Mouse (Mus musculus) midbrain, embryonic 14.5 days (tissue): ENCODE measurements at regions not wholly inside any gene's neighbourhood (a gene's known extent, or its start where the extent isn't known, plus 50 kb on each side); places are given as distances from the start of the nearest gene placed in this dataset.

Source experiments
- ATAC-seq: fragments of 200-750 bp; cut with Nextera tagmentation; 2 replicates; pipeline ENCODE4 v1.8.0; 2017; ENCODE audit warnings: moderate number of reproducible peaks, moderate library complexity; ENCODE audit not compliant: low FRiP score, low TSS enrichment
- DNase-seq: peaks from one replicate; pipeline ENCODE4 v3.0.0-alpha.2; 2015
- H3K27ac ChIP-seq: fragments of 300-500 bp; sonication (generic); replicated peaks from 2 replicates; pipeline ENCODE4 v1.5.1; 2014; ENCODE audit warnings: mild to moderate bottlenecking, low read depth, low read length, moderate library complexity
- H3K27me3 ChIP-seq: fragments of 300-500 bp; sonication (generic); 2 replicates; pipeline ENCODE4 v1.6.1; 2014; ENCODE audit warnings: low read length, control low read depth, mixed read lengths; ENCODE audit not compliant: control insufficient read depth, insufficient read depth
- H3K36me3 ChIP-seq: fragments of 300-500 bp; sonication (generic); 2 replicates; pipeline ENCODE4 v1.6.1; 2014; ENCODE audit warnings: low read length, control low read depth; ENCODE audit not compliant: control insufficient read depth, insufficient read depth
- H3K4me1 ChIP-seq: fragments of 300-500 bp; sonication (generic); 2 replicates; pipeline ENCODE4 v1.6.1; 2014; ENCODE audit warnings: mild to moderate bottlenecking, antibody characterized with exemption, low read length, control low read depth; ENCODE audit not compliant: control insufficient read depth, insufficient read depth
- H3K4me2 ChIP-seq: fragments of 300-500 bp; sonication (generic); 2 replicates; pipeline ENCODE4 v1.6.1; 2014; ENCODE audit warnings: mild to moderate bottlenecking, low read length, moderate library complexity
- H3K4me3 ChIP-seq: fragments of 300-500 bp; sonication (generic); replicated peaks from 2 replicates; pipeline ENCODE4 v1.5.1; 2014; ENCODE audit warnings: low read depth, low read length
- H3K9ac ChIP-seq: fragments of 300-500 bp; sonication (generic); replicated peaks from 2 replicates; pipeline ENCODE4 v1.6.1; 2014; ENCODE audit warnings: mild to moderate bottlenecking, low read length, moderate library complexity
- H3K9me3 ChIP-seq: fragments of 300-500 bp; sonication (generic); 2 replicates; pipeline ENCODE4 v1.6.1; 2016; ENCODE audit warnings: low read length, control low read depth, mixed read lengths; ENCODE audit not compliant: control insufficient read depth
- WGBS: fragments of 180-500 bp; shearing (Covaris S2); extraction: QIAGEN DNeasy Blood & Tissue Kit; methylation state at CpG from one replicate; pipeline ENCODE4 v1.1.7; 2014; 5-methylcytosine and 5-hydroxymethylcytosine counted together

GRCm38 (mm10) chr2:79557361-79557760 is 77.8 kb upstream of the Itprid2 start:
- Histone ChIP-seq H3K27me3 (no peaks in the 10 kb centered on the region), H3K9ac (no peak overlapping the region), H3K4me1 (no peaks in the 10 kb centered on the region), H3K27ac (no peak overlapping the region), H3K36me3 (no peaks in the 10 kb centered on the region), H3K4me2 (no peak overlapping the region), H3K4me3 (no peak overlapping the region), H3K9me3 (no peaks in the 10 kb centered on the region)
- DNase-seq (no peak), ATAC-seq (no peak)
- 90% methylated on average over 3 of the region's 3 CpGs for WGBS

DNA sequence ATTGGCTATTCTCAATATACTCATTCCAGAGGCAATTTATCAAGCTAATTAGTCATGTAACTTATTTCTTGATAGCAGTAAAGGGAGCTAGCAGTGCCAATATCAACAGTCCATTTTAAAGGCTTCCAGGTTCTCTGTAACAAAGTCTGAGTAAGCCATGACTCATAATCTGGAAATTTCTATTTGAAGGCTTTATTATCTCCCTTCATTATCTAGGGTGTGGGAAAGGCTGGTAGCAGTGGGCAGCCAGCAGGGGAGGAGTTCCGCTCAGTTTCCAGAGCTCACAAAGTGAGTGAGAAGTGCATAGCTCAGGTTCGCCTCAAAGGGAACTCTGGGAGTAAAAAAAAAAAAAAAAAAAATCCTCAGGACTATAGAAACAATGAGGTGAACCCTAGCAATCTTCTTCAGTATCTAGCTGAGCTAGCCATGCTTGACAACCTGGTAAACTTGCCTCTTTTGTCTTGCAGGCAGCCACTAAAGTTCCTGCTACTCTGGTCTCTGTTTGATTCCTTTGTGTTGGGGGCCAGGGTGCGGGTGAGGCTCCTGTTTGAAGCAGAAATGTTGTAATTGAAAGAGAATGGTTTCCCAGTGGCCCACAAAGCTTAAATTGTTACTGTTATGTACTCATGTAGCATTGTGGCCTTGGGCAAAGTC is 68.7 kb upstream of the Itprid2 start:
- DNase-seq: no peak

DNA sequence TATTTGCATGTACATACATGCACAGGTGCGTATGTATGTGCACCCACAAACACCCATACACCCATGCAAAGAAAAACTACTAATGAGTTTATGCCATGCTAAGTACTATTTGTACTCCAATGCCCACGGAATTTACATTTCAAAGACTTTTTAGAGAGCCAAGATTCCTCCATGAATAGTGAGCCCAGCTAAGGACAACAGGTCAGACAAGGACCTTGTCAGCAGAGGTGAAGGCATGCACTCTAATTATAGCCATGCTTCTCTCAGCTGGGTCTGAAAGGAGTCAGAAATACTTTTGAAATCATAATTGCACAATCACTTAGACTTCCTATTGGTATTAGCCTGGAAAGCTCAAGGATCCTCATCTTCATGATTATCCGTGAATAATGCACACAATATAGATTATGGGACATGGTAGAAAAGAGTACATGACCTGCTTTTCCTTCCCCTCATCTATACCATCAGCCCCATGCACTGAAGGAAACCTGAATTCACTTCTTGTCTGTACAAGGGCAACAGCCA is 67.7 kb upstream of the Itprid2 start:
- Histone ChIP-seq H3K9ac (no peak overlapping the region), H3K4me3 (no peak overlapping the region), H3K27ac (no peak overlapping the region), H3K36me3 (no peaks in the 10 kb centered on the region), H3K9me3 (no peaks in the 10 kb centered on the region), H3K4me2 (no peak overlapping the region), H3K4me1 (no peaks in the 10 kb centered on the region), H3K27me3 (no peaks in the 10 kb centered on the region)
- ATAC-seq: no peak
- WGBS: 65% methylated on average over 3 of the region's 3 CpGs
- no peak for DNase-seq

More for the DNA sequence above, 68.7 kb upstream of the Itprid2 start:
- H3K36me3 ChIP-seq: no peaks in the 10 kb centered on the region
- ATAC-seq: no peak
- H3K4me3 ChIP-seq: no peak overlapping the region
- H3K9me3 ChIP-seq: no peaks in the 10 kb centered on the region
- no peak overlapping the region for H3K4me2 ChIP-seq
- no peak overlapping the region for H3K9ac ChIP-seq
- no peak overlapping the region for H3K27ac ChIP-seq
- 6% methylated on average over 3 of the region's 3 CpGs for WGBS
- no peaks in the 10 kb centered on the region for H3K4me1 ChIP-seq
- no peaks in the 10 kb centered on the region for H3K27me3 ChIP-seq

DNA sequence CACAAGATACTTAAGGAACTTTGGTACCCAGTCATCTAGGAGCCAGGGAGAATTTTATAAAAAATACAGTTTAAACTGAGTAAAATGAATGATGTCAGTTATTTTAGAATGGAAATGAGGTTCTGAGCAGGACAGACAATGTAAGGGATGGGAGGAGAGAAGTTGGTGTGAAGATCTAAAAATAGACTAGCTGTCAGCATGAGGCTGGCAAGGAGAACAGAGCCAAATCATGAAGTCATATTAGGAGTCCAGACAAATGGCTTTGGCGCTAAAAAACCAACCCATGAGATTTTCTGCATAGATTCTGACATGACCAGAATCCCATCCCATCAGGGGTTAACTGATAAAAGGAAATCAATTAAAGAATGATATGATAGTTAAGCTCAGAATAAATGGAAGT is 65.5 kb upstream of the Itprid2 start:
- Histone ChIP-seq H3K36me3 (no peaks in the 10 kb centered on the region), H3K4me2 (no peak overlapping the region), H3K27me3 (no peaks in the 10 kb centered on the region), H3K4me1 (no peaks in the 10 kb centered on the region), H3K9ac (no peak overlapping the region), H3K27ac (no peak overlapping the region), H3K4me3 (no peak overlapping the region), H3K9me3 (no peaks in the 10 kb centered on the region)
- DNase-seq: no peak
- WGBS: 94% methylated on average over 1 of the region's 1 CpGs
- ATAC-seq: no peak

- no peaks in the 10 kb centered on the region for H3K9me3 ChIP-seq
- H3K4me2 ChIP-seq: no peak overlapping the region
- no peak overlapping the region for H3K4me3 ChIP-seq
- DNase-seq: no peak
- H3K27ac ChIP-seq: no peak overlapping the region
- H3K4me1 ChIP-seq: no peaks in the 10 kb centered on the region
- no peak overlapping the region for H3K9ac ChIP-seq
- WGBS: 90% methylated on average over 5 of the region's 5 CpGs
- no peak for ATAC-seq
- H3K36me3 ChIP-seq: no peaks in the 10 kb centered on the region
- no peaks in the 10 kb centered on the region for H3K27me3 ChIP-seq
Observed at GRCm38 (mm10) chr2:79571910-79572309, 63.2 kb upstream of the Itprid2 start.

DNA sequence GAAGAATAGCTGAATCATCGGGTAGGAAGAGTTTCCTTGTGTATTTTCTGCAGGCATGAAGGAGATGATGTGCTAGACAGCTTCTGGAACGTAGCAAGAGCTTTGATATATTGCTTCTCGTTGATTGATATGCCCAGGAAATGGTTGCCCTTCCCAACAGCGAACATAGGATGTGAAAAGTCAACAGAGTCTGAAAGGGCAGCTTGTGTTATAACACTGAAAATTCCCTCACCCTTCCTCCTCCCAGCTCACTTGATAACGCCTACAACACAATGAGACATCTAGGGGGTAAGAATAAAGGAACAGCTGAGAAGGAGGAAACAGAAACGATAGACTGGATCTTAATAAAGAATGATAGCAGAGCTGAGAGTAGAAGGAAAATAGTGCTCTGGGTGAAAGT is 60.1 kb upstream of the Itprid2 start:
- Histone ChIP-seq H3K4me1 (no peaks in the 10 kb centered on the region), H3K27ac (no peak overlapping the region), H3K9ac (no peak overlapping the region), H3K27me3 (no peaks in the 10 kb centered on the region), H3K9me3 (no peaks in the 10 kb centered on the region), H3K4me2 (no peak overlapping the region), H3K4me3 (no peak overlapping the region), H3K36me3 (no peaks in the 10 kb centered on the region)
- WGBS: 76% methylated on average over 6 of the region's 6 CpGs
- ATAC-seq (no peak), DNase-seq (no peak)

DNA sequence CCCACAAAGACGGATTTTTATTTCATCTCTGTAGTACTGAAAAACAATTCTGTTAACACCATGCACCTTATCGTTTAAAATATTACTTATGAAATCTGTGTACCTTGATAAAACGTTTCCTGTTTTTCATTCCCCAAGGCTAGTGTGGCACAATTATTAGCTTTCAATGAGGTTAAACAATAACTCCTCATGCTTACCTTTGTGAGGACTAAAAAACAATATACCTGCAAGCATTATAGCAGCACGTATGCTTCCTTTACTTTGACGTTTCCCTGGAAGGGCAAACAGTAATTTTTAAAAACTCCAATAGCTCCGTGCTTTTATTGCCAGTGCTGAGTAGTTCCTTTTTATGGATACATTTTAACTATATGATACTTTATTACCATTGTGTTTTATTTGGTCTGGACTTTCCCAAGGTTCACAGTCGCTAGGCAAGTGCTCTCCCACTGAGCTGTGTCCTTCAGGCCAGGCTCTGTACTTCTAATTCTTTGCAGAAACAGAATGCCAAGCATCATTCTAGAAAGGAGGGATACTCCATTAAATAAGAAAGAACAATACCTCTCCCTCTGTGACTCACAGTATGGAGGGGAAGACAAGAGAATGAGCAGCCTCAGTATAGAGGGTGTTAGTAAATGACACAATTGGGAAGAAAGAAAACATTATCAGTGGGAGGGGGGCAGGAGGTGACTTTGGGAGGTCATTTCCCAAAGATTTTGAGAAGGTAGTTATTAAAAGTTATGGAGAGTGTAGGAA is 50.0 kb upstream of the Itprid2 start:
- DNase-seq: no peak
- no peaks in the 10 kb centered on the region for H3K9me3 ChIP-seq
- H3K4me3 ChIP-seq: no peak overlapping the region
- 74% methylated on average over 7 of the region's 7 CpGs for WGBS
- no peaks in the 10 kb centered on the region for H3K4me1 ChIP-seq
- no peak overlapping the region for H3K4me2 ChIP-seq
- no peak overlapping the region for H3K9ac ChIP-seq
- H3K36me3 ChIP-seq: no peaks in the 10 kb centered on the region
- H3K27ac ChIP-seq: no peak overlapping the region
- ATAC-seq: no peak
- peaks cover 3% of the 10 kb centered on the region; the same call in 1 of the 2 replicates for H3K27me3 ChIP-seq
